Mouse (Mus musculus): ENCODE data around the gene Efna1.

The Efna1 gene

DNA sequence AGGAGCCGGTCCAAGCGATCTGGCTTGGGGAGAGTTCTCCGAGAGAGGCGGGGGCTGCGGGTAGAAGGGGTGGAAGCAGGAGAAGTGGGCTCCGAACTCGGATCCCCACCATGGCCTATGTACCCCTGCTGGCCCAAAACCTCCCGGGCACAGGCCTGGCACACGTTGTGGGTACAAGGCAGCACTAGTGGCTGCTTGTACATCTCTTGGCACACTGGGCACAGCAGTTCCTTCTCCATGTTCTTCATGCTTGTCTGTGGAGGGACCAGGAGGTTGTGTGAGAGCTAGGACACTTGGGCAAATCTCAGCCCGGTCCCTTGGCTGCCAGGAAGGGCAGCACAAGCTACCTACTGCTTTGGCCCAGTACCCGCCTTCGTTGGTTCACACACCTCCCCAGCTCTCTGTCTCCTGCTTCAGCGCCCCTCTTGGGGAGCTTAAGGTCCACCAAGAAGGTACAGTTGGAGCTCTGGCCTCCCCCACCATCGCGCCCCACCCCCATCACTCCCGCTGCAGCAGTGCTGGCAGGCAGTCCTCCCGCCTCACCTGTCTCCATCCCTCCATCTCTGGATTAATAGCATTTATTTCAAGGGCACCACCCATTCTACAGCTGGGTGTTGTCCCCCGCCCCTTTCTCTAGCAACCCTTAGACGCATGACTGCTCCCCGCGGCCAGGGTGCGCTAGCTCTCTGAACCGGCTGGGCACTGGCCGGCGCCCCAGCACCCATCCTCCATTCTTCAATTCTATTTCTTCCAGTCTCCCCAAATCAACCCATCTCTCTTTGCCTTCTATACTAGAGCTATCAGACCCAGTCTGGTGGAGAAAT lies 36.6 kb downstream of the Efna1 start:
- DNase-seq (ENCODE audit: low read depth): peak; percentile 42

DNA sequence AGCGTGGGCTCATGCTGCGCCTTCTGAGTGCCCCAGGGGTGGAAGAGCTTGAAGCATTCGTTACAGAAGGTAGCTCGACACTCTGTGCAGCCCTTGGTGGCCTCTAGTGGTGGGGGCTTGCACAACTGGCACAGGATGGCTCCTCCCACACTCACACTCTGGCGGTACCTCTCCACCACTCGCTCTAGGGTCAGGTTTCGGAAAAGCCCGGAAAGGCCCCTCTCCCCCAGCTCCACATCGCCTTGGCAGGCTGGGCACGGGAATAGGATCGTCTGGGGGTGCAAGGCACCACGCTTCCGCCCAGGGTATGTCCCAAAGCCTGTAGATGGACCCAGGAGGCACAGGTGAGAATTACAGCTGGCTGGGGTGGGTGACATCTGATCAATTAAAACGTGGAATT lies 37.3 kb downstream of the Efna1 start:
- peak; percentile 72 for DNase-seq (ENCODE audit: low read depth)

GRCm38 (mm10) chr3:89242331-89242895 lies 38.5 kb downstream of the Efna1 start:
- peak; percentile 85 for DNase-seq (ENCODE audit: low read depth)

- no peak for DNase-seq (ENCODE audit: low read depth)
Observed at GRCm38 (mm10) chr3:89238494-89238893, 42.4 kb downstream of the Efna1 start.

DNA sequence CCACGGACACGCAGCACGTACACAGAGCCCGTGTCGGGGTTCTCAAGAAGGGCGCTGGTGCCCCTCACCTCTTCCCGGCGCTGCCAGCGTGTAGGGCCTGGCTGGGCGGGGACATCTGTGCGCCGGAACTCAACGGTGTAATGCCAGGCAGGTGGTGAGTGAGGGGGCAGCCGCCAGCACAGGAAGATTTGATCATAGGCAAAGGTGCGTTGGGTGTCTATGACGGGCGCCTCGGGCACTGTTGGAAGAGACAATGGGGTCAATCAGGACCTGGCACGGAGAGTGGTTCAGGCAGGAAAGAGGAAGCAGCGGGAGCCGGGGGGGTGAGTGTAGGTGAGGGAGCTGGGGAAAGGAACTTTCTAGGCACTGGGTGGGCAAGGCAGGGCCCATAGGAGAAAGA lies 43.3 kb downstream of the Efna1 start:
- no peak for DNase-seq (ENCODE audit: low read depth)

DNA sequence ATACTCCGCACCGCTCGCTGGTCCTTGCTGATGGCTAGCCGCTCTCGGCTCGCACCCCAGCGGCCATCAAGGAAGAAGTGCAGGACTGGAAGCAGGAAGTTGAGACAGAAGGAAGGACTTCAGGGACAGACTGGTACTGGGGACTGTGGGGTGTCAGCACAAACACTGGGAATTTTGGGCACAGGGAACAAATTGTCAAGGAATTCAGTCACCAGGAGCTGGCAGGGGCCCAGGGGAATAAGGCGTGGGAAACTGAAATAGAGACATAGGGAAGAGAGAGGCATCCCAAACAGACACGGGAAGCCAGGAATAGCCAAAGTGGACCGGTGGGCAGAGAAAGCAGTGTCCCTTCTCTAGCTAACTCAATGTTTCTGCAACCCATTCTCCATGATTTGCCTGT lies 44.4 kb downstream of the Efna1 start:
- DNase-seq (ENCODE audit: low read depth): no peak

DNA sequence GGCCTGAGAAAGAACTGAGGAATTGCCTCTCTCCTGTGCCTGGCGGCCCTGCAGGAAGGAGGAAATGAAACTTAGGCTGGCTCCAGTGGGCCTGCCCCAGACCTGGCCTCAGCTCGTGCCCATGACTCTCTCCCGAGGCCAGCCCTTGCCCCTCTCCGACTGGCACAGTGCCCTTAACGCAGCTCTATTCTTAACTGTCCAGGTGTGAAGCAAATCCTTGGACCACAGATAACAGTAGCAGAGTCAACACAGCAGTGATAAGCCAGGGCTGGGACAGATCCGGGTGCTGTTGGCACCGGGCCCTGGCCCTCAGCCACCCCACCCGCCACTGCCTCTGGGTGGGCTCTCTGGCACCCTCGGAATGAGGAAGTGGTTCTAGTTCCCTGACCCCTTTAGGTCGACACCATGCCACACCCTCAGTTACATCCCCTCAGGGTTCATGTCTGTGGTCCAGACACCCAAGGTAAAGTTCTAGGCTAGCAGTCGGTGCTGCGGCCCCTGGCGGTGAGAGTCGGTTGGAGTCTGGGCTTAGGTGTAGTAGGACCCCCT lies 47.3 kb downstream of the Efna1 start:
- DNase-seq (ENCODE audit: low read depth): no peak

DNA sequence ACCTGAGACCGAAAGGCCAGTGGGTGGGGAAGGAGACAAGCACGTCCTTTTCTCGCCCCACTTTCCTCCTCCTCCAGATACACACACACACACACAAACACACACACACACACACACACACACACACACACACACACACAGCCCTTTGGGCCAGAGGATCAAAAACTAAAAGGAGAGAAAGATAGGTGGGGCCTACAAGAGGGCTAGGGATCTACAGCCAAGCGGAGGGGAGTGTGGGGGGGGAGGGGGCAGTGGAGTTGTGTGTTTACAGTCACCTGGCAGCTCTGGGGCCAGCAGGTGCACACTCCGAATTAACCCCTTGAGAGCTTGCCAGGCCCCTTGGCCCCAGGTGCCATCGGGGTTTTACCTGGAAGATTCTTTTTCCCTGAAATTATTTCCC lies 48.3 kb downstream of the Efna1 start:
- DNase-seq (ENCODE audit: low read depth): no peak

DNA sequence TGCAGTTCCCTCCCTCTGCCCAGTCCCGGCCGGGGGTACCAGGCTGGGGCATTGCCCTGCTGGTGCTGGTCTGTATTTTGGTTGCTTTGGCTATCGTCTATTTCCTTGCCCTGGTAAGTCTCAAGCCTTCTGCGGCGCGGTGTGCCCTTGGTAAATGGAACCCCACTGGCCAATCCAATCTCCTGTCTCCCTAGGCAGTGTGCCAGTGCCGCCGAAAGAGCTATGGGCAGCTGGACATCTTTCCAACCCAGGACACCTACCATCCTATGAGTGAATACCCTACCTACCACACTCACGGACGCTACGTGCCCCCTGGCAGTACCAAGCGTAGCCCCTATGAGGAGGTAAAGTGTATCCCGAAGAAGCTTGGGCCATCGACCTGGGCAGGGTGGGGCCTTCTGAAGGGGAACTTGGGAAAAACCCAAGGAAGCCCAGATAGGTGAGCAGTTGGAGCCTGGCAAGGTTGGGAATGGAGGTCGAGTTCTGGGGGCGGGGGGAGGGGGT lies 49.1 kb downstream of the Efna1 start:
- no peak for DNase-seq (ENCODE audit: low read depth)

GRCm38 (mm10) chr3:89231345-89231744 lies 49.6 kb downstream of the Efna1 start:
- DNase-seq (ENCODE audit: low read depth): peak; percentile 72

- DNase-seq (ENCODE audit: low read depth): no peak
Observed at GRCm38 (mm10) chr3:89230561-89230960, 50.4 kb downstream of the Efna1 start.

- peak; percentile 42 for DNase-seq (ENCODE audit: low read depth)
Observed at GRCm38 (mm10) chr3:89229276-89229675, 51.7 kb downstream of the Efna1 start.

DNA sequence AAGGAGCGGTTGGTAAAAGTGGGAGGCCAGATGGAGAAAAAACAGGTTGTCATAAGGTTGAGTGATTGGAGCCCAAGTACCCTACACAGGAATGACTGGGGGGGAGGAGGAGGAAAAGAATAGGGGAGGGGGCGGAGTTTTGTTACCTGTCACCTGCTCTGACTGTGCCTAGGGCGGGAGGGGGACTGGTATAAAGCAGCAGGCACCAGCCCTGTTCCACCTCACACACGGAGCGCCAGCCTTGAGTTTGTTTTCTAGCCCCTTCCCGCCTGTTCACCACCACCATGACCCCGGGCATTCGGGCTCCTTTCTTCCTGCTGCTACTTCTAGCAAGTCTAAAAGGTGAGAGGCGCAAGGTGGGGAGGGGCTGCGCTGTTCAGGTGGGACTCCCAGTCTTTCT lies 52.1 kb downstream of the Efna1 start, which contains the start of gene Muc1:
Gene Muc1, plus strand, starts transcription at position 222 of the 400 bp plus-strand sequence.
- DNase-seq (ENCODE audit: low read depth): no peak

- DNase-seq (ENCODE audit: low read depth): peak; percentile 88
Observed at GRCm38 (mm10) chr3:89228180-89228549, 52.8 kb downstream of the Efna1 start.

DNA sequence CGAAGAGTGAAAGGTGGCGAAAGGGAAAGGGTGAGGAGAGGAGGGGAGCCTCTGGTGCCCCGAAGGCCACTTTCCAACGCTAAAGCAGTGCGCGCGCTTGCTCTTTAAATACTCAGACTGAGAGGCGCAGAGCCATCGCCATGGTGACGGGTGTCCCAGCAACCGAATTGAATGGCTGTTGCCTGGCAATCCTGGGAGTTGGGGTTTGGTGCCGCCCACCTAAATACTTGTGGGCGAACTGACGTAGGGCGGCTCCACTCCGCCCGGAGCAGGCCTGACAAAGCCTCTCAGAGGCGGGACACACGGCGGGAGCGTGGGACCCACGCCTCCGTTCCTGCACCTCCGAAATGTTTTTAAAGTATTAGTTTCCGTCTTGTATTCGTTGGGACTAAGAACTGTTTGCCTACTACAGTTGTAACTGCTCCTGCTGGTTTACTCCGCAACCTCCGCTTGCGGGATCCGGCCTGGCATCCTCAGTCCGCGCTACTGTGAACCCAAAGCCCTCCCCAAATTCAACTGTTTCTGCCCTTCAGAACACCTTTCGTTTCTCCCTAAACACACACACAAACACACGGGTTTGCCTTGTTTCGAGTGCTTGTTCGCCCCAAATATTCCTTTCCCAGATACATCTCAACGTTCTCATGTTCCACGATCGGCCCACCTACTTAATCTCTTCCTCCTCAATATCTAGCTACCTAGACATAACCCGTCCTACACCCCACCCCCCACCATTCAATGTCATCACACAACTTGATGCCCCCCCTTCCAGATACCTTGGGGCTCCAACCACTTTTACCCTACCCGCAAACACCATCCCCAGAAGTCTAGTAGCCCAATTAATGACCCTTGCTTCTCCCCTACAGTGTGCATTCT lies 53.4 kb downstream of the Efna1 start:
- DNase-seq (ENCODE audit: low read depth): peak; percentile 73

DNA sequence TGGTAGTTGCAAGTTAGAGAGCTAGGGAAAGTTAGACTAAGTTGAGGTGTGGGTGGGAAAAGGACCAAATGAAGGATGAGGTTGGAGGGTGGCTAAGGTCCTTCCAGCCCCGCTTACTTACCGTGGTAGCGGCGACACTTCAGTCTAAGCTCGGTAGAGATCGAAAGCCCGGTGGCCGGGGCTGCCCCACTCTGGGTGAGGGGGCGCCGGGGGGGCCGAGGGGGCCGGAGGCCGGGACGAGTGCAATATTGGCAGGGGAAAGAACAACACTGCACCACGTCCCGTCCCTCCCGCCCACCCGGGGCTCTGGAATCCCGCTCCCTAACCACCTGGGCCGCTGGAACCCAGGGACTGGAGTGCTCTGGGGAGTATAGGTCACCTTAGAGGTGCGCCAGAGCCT lies 54.0 kb downstream of the Efna1 start, which contains the start of gene Mtx1:
Gene Mtx1, minus strand, starts transcription at position 189 of the 400 bp plus-strand sequence.
- DNase-seq (ENCODE audit: low read depth): no peak

DNA sequence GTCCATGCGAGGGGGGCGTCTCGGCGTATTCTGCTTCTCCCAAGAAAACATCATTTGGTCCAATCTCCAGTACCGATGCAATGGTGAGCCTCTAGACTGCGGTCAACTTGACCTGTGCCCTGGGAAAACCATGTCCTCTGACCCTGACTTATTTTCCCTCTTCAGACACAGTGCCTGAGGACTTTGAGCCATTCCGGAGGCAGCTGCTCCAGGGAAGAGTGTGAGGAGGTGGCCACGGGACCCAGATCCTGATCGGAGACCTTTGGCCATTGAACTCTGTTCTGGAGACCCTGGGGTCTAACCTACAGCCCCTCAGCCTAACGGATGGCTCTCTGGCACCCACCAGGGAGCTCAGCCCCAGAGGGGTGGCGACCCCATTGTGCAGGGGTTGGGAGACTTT lies 54.6 kb downstream of the Efna1 start:
- DNase-seq (ENCODE audit: low read depth): no peak

DNA sequence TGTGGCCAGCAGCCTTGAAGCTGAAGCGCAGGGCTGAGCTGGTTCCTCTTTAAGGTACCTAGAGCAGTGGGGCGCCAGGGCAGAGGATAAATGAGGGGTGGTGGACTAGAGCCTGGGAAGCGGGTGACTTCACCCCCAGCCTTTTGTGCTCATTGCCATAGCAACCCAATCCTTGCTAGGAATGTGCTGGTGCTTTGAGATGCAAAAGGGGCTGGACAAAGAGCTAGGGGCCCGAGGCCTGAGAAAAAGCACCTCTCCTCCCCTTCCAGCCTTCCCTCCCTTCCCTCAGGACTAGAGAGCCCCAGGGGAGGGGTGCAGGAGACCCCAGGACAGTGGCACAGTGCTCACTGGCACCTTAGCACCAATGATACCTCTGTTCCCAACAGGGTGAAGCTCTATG lies 55.0 kb downstream of the Efna1 start:
- no peak for DNase-seq (ENCODE audit: low read depth)

DNA sequence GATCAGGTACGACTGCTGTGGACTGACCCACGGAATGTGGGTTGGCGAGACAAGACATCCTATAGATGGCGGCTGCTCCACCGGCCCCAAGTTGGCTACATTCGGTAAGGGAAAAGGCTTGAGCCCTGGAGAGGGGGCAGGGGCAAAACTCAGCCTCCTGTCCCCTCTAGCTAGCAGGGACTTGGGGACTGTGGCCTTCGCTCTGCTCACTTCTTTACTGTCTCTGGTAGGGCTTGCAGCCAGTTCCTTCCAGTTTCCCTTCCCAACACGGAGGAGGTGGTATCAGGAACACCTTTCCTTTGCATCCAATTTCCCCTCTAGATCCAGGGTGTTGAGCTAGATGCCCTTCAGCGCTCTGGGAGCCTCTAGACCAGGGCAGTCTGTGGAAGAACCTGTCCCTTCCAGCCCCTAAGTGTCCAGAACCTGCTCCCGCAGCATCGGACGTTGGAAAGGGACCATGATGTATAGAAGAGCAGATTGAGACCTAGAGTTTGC lies 55.6 kb downstream of the Efna1 start:
- no peak for DNase-seq (ENCODE audit: low read depth)

GRCm38 (mm10) chr3:89224796-89225195 lies 56.1 kb downstream of the Efna1 start:
- no peak for DNase-seq (ENCODE audit: low read depth)

Measured in 416B (cell line).